Mouse (Mus musculus) hindbrain, embryonic 13.5 days (tissue): ENCODE data around the gene Hapln1. TPM values are rescaled to one million over a fixed set of nuclear protein-coding genes. Genes with fewer than 3 reads are reported as not detected.
A peak's percentile ranks its signal among the peaks of the same experiment; 100 is the strongest.

ENCODE experiments used
- ATAC-seq: fragments of 200-750 bp; cut with Nextera tagmentation; 2 replicates; pipeline ENCODE4 v1.8.0; 2017; ENCODE audit warnings: moderate TSS enrichment; ENCODE audit not compliant: low FRiP score
- H3K27ac ChIP-seq: fragments of 300-500 bp; sonication (generic); 2 replicates; pipeline ENCODE4 v1.5.1; 2015; ENCODE audit warnings: inconsistent platforms, mild to moderate bottlenecking, moderate library complexity
- H3K27me3 ChIP-seq: fragments of 300-500 bp; sonication (generic); 2 replicates; pipeline ENCODE4 v1.6.1; 2015; ENCODE audit warnings: mild to moderate bottlenecking, inconsistent platforms
- H3K36me3 ChIP-seq: fragments of 300-500 bp; sonication (generic); 2 replicates; pipeline ENCODE4 v1.6.1; 2015; ENCODE audit warnings: mild to moderate bottlenecking, inconsistent platforms
- H3K4me1 ChIP-seq: fragments of 300-500 bp; sonication (generic); replicated peaks from 2 replicates; pipeline ENCODE4 v1.6.1; 2015; ENCODE audit warnings: inconsistent platforms
- H3K4me2 ChIP-seq: fragments of 300-500 bp; sonication (generic); 2 replicates; pipeline ENCODE4 v1.6.1; 2015; ENCODE audit warnings: inconsistent platforms, mild to moderate bottlenecking, moderate library complexity
- H3K4me3 ChIP-seq: fragments of 300-500 bp; sonication (generic); 2 replicates; pipeline ENCODE4 v1.5.1; 2015; ENCODE audit warnings: mild to moderate bottlenecking, inconsistent platforms
- H3K9ac ChIP-seq: fragments of 300-500 bp; sonication (generic); 2 replicates; pipeline ENCODE4 v1.6.1; 2015; ENCODE audit warnings: mild to moderate bottlenecking, inconsistent platforms
- H3K9me3 ChIP-seq: fragments of 300-500 bp; sonication (generic); 2 replicates; pipeline ENCODE4 v1.6.1; 2016; ENCODE audit warnings: inconsistent platforms
- WGBS: fragments of 180-500 bp; shearing (Covaris S2); methylation state at CpG from one replicate; pipeline ENCODE4 v1.1.7; 2015; 5-methylcytosine and 5-hydroxymethylcytosine counted together
- polyA plus RNA-seq: library from polyadenylated mRNA; unstranded; fragments of >200 nt; fragmentation: Nextera tagmentation; extraction: Ambion mirVana; gene quantifications from 2 replicates; pipeline ENCODE4 v1.2.1, GENCODE M21; 2015

The Hapln1 gene
- polyA plus RNA-seq = 1.6 and 1.8 TPM in 2 replicates

DNA sequence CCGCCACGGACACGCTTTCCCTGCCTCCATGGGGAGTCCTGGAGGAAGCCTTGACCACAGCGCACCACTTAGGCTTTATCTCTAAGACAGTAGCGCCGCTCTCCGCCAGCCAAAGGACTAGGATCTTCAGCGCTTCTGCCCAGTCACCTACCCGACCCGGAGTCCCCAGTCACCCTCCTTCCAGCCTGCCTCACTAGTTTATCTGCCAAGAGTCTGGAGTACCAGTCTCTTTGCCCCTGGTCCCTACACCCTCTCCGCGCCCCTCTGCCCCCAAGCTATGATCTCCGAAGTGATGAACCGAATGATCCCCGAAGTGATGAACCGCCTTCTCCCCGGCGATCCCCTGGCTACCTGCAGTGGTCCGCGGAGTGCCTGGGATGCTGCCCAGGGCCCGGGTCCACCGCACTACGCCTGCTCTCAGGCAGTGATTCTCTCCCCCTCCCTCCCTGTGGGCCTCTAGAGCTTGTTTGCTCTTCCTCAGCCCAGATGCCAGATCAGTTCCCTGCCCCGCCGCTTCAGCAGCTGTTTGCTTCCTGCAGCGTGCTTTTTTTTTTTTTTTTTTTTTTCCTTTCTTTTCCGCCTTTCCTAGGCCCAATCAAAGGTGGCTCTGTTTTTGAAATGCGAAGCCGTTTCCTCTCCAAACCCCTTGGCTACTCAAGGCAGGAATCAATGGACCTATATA lies at the start of gene Hapln1:
TSS of gene Hapln1 (plus strand) at position 592 of the 682 bp plus-strand sequence.
- Histone ChIP-seq H3K9me3 (no peaks in the 10 kb centered on the region), H3K27ac (no peak within 1 kb of the TSS), H3K4me3 (peak within 1 kb of the TSS; percentile 55), H3K9ac (peak within 1 kb of the TSS; percentile 79), H3K4me2 (peak within 1 kb of the TSS; percentile 86), H3K4me1 (peaks cover 13% of the 10 kb centered on the region; the same call in 1 of the 2 replicates), H3K27me3 (peaks cover 5% of the 10 kb centered on the region; the same call in 1 of the 2 replicates), H3K36me3 (no peaks in the 10 kb centered on the region)
- peak; percentile 91 for ATAC-seq
- under 1% methylated on average over 29 of the region's 29 CpGs for WGBS

DNA sequence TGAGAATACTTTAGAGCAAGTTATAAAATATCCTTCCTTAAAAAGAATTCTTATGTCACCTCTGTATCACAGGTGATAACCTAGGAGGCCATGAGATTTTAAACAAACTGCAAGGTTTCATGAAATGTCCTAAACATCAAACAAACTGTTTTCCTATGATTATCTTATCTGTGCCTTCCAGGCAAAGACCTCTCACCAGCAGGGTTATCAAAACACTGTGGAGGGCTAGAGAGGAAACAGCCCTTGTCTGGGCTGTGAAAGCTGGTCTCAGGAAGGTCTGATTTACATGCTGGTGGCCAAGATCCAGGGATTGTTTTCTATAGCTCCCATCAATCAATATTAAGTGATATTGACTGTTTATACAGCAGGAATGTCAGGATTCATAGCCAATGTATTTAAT lies 46.4 kb upstream of the Hapln1 start:
- ATAC-seq = no peak
- Histone ChIP-seq H3K36me3 (no peaks in the 10 kb centered on the region), H3K4me3 (no peak overlapping the region), H3K9me3 (no peaks in the 10 kb centered on the region), H3K4me2 (no peak overlapping the region), H3K4me1 (no peaks in the 10 kb centered on the region), H3K27ac (no peak overlapping the region), H3K27me3 (no peaks in the 10 kb centered on the region), H3K9ac (no peak overlapping the region)

DNA sequence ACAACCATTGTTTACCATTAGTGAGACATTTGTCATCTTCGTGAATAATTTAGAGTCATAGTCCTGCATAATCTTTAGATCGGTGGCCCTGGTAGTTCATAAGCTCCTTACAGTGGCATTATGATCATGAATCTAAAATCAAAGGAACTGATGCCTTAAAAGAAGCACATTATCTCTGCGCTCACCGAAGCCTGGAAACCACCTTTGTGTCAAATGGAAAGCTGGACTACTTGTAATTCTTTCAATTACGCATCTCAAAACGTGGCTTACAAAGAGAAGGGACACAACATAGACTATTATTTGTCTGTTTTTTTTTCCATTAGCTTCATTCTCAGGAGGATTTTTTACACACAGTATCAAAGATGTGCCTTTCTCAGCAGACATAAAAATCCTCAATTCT lies 45.9 kb upstream of the Hapln1 start:
- Histone ChIP-seq H3K4me3 (no peak overlapping the region), H3K27ac (no peak overlapping the region), H3K36me3 (no peaks in the 10 kb centered on the region), H3K27me3 (no peaks in the 10 kb centered on the region), H3K4me1 (no peaks in the 10 kb centered on the region), H3K9ac (no peak overlapping the region), H3K9me3 (no peaks in the 10 kb centered on the region), H3K4me2 (no peak overlapping the region)
- WGBS = 72% methylated on average over 6 of the region's 6 CpGs
- ATAC-seq = no peak

DNA sequence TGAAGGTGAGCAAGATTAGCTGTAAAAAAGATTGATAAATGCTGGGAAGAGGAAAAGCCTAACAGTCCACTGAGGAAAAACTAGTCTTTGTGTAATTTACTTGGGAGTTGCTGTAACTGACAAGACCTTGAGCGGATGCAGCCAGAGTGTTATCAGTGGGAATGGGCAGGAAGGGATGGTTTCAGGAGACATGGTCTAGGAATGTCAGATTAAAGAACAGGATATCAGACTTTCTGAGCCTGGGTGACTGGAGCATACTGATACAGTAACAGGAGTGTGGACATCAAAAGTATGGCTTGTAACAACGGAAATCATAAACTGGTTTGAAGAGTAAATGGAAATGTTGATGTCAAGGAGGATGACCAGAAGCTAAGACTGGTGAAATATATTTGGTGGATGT lies 43.0 kb upstream of the Hapln1 start:
- H3K4me3 ChIP-seq = no peak overlapping the region
- H3K27me3 ChIP-seq = no peaks in the 10 kb centered on the region
- 90% methylated on average over 2 of the region's 2 CpGs for WGBS
- H3K9me3 ChIP-seq = no peaks in the 10 kb centered on the region
- H3K4me2 ChIP-seq = no peak overlapping the region
- no peak overlapping the region for H3K27ac ChIP-seq
- no peak overlapping the region for H3K9ac ChIP-seq
- no peak for ATAC-seq
- H3K4me1 ChIP-seq = no peaks in the 10 kb centered on the region
- H3K36me3 ChIP-seq = no peaks in the 10 kb centered on the region

DNA sequence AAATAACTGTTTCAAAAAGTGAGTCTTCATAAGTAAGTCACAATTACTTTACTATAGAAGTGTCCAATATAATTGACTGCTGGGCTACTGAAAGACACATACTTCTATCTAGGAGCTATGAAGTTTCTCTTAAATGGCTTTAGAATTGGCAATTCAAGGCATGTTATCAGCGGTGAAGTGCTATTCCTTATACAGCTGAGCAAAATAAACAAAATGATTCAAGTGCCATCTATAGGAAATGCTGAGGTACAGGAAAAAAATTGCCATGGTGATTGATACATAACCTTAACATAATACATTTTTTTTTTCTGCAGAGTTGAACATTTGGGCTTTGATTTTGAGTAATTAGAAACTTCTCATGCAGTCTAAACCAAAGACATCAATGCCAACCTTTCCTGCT lies 40.2 kb upstream of the Hapln1 start:
- Histone ChIP-seq H3K9me3 (no peaks in the 10 kb centered on the region), H3K4me2 (no peak overlapping the region), H3K27ac (no peak overlapping the region), H3K4me3 (no peak overlapping the region), H3K4me1 (no peaks in the 10 kb centered on the region), H3K9ac (no peak overlapping the region), H3K36me3 (no peaks in the 10 kb centered on the region), H3K27me3 (no peaks in the 10 kb centered on the region)
- 69% methylated on average over 1 of the region's 1 CpGs for WGBS
- ATAC-seq = no peak

DNA sequence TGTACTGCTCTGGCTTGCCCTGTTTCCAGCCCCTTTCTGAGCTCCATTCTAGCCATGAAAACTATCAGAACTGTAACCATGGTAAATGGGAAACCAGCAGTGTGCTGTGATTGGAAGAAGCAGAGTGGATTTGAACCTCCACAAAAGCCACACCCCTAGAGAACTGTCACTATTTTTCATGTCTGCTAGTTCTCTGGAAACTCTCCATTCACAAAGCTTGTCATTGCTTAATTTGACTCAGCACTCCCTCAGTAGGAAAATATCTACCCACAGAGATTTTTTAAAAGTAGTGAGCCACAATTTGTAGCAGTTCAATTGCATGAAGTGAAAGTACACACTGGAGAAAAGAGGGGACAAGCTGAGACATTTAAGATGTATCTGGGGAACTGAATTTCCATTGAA lies 18.1 kb upstream of the Hapln1 start:
- no peaks in the 10 kb centered on the region for H3K27me3 ChIP-seq
- no peak overlapping the region for H3K27ac ChIP-seq
- no peak overlapping the region for H3K4me2 ChIP-seq
- no peaks in the 10 kb centered on the region for H3K36me3 ChIP-seq
- H3K4me3 ChIP-seq = no peak overlapping the region
- no peaks in the 10 kb centered on the region for H3K4me1 ChIP-seq
- no peak overlapping the region for H3K9ac ChIP-seq
- H3K9me3 ChIP-seq = no peaks in the 10 kb centered on the region
- no peak for ATAC-seq

DNA sequence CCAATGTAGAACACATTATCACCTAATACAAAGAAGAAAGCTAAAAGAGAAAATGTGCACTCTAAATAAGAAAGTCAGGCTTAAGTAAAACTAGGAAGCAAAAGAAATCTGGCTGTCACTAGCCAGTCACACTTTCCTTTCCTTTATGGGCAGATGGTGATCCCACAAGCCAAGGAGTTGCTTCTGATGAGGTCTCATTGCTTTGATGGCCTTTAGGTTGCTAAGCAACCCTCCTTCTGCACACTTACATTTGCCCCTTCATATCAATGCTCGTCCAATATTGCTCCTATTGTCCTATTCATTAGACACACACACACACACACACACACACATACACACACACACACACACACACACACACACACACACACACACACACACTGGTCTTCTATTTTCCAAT lies 10.9 kb upstream of the Hapln1 start:
- Histone ChIP-seq H3K36me3 (no peaks in the 10 kb centered on the region), H3K27me3 (no peaks in the 10 kb centered on the region), H3K9ac (no peak overlapping the region), H3K4me3 (no peak overlapping the region), H3K4me1 (no peaks in the 10 kb centered on the region), H3K9me3 (no peaks in the 10 kb centered on the region), H3K27ac (no peak overlapping the region), H3K4me2 (no peak overlapping the region)
- ATAC-seq = no peak
- WGBS = 15% methylated on average over 1 of the region's 1 CpGs

DNA sequence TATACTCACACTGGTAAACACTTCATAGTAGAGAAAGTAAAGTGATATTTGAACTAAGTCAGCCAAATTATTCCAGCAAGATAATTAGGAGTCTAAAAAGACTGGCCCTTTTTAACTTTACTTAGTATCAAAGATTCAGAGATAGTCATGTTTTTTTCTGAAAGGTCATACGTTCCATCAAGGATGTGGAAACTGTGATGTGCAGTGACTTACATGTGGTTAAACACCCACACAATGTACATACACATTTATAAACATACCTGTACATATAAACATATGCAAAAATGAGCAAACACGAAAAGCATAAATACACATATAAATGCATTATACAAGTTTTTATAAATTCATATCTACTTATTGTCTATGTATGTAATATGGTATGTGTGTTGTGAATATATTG lies 9.2 kb upstream of the Hapln1 start:
- H3K9ac ChIP-seq = no peak overlapping the region
- H3K27ac ChIP-seq = no peak overlapping the region
- ATAC-seq = no peak
- no peaks in the 10 kb centered on the region for H3K9me3 ChIP-seq
- H3K36me3 ChIP-seq = no peaks in the 10 kb centered on the region
- H3K4me3 ChIP-seq = no peak overlapping the region
- H3K4me1 ChIP-seq = no peaks in the 10 kb centered on the region
- no peak overlapping the region for H3K4me2 ChIP-seq
- 91% methylated on average over 2 of the region's 2 CpGs for WGBS
- H3K27me3 ChIP-seq = no peaks in the 10 kb centered on the region

DNA sequence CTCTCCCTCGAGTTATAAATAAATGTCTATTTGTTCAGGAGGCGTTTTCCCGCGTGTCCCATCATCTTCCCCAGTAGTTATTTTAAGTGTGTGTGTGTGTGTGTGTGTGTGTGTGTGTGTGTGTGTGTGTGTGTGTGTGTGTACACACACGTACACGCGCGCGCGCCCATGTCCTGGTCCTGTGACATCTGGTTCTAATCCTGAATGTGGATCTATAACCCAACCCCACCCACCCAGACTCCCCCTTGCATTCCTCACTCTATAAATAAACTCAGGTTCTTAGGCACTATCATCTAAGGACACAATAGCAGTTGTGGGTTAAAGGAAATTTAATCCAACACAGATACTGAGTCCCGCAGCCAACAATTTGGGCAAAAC lies 280 bp downstream of the Hapln1 start:
- Histone ChIP-seq H3K4me2 (peak overlapping the region; percentile 86), H3K4me1 (peaks cover 13% of the 10 kb centered on the region; the same call in 1 of the 2 replicates), H3K4me3 (peak overlapping the region; percentile 55), H3K36me3 (no peaks in the 10 kb centered on the region), H3K27me3 (peaks cover 5% of the 10 kb centered on the region; the same call in 1 of the 2 replicates), H3K9me3 (no peaks in the 10 kb centered on the region), H3K9ac (0 out of 2 replicates have a peak overlapping the region, but pooled peaks have one; percentile 79), H3K27ac (no peak overlapping the region)
- no peak for ATAC-seq
- 22% methylated on average over 5 of the region's 11 CpGs for WGBS

DNA sequence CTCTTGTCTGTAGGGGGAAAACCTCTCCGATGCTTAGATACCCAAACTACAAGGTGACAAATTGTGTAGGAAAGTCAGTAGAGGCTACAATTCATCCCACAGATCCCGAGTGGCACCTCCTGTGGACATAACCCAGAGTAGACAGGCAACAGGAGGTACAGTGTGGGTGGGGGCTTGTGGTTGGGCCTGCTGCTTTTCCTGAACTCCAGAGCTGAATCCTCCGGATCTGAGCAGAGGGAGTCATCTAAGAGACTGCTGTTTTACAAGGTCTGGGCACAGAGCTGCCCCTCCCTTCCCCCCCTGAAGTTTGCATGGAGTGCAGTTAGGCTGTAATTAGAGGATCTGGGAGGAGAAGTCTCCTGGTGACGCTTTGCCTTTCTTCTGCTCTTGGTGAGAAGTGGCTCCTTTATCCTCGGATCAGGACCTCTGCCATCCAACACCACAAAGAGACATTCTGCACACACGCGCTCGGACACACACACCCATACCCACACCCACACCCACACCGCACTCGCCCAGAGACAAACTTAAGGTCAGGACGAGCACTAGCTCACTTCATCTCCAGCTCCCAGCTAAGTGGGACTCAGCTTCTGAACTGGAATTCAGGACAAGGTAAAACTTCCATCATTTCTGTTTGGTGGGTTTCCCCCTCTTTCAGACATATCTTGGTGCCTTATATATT lies 846 bp downstream of the Hapln1 start:
- Histone ChIP-seq H3K9ac (no peak overlapping the region), H3K4me1 (peaks cover 13% of the 10 kb centered on the region; the same call in 1 of the 2 replicates), H3K4me3 (no peak overlapping the region), H3K36me3 (no peaks in the 10 kb centered on the region), H3K9me3 (no peaks in the 10 kb centered on the region), H3K27me3 (peaks cover 5% of the 10 kb centered on the region; the same call in 1 of the 2 replicates), H3K27ac (no peak overlapping the region), H3K4me2 (0 out of 2 replicates have a peak overlapping the region, but pooled peaks have one; percentile 10)
- ATAC-seq = no peak
- 45% methylated on average over 11 of the region's 11 CpGs for WGBS

DNA sequence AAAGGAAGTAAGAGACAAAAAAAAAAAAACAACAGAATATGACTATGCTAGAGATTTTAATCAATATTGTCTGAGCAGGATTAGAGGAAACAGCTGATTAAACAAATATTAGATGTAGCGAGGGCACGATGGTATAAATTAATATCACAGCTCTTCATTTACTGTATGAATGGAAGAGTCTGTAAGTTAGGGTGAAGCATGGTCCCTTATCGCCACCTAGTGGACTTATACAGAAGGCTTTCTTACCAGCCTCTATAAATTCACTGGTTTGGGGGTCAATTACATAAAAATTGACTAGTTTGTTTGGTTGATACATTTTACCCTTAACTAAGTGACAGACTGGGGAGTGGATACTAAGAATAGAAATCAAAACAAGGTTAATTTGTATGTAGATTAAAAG lies 3.4 kb downstream of the Hapln1 start:
- peak; percentile 58 for ATAC-seq
- Histone ChIP-seq H3K4me1 (peaks cover 8% of the 10 kb centered on the region; the same call in 1 of the 2 replicates), H3K9ac (no peak overlapping the region), H3K27ac (no peak overlapping the region), H3K4me2 (no peak overlapping the region), H3K4me3 (no peak overlapping the region), H3K27me3 (peaks cover 5% of the 10 kb centered on the region; the same call in 1 of the 2 replicates), H3K9me3 (no peaks in the 10 kb centered on the region), H3K36me3 (no peaks in the 10 kb centered on the region)
- WGBS = 8% methylated on average over 3 of the region's 3 CpGs

DNA sequence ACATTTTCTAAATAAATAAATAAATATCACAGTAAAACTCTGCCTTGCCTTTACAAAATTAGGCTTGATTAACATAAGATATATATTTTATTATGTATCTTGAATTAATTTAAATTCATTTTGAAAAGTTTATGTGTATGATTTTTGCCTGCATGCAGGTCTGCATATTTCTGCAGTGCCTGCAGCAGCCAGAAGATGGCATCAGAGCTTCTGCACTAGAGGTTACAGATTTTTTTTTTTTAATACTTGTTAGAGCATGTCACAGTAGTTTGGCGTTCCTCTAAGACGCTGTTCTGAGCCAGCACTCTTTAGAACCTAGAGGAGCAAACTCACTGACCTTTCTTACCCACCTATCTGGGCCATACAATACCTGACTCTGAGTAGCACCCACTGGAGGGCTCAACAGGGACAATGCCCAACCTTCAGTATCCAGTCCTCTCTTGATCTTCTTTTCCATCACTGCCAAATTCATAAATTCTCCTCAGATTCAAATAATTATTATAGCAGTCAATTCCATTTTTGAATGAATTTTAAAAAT lies 8.7 kb downstream of the Hapln1 start:
- no peaks in the 10 kb centered on the region for H3K9me3 ChIP-seq
- WGBS = 17% methylated on average over 2 of the region's 2 CpGs
- H3K27me3 ChIP-seq = no peaks in the 10 kb centered on the region
- H3K4me1 ChIP-seq = no peaks in the 10 kb centered on the region
- no peak for ATAC-seq
- no peaks in the 10 kb centered on the region for H3K36me3 ChIP-seq
- no peak overlapping the region for H3K27ac ChIP-seq
- no peak overlapping the region for H3K4me3 ChIP-seq
- H3K9ac ChIP-seq = no peak overlapping the region
- no peak overlapping the region for H3K4me2 ChIP-seq
